ENCODE assay signal across 31 mouse cellular contexts in the genomic region with DNA sequence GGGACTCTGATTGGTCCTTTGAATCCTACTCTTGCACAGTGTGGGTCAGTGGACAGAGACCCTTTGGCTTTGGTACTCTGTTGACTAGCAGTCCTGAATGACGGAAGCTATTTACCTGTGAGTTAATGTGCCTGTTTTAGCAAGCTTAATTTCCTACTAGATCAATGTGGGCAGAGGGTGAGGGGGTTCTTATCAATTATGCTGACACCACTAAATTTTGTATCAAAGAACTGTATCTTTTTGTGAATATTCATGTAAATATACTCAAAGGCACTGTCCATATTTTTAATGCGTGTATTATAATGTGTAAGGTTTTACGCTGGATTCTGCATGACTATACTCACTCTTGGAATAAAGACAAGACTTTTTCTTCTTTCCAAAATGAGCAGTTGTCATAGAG.
"Had no signal": no experiment of that assay in that cellular context is flagged by ENCODE, and none has a peak within 500 bp of the region (broad histone marks: within the 10 kb centered on the region; RNA-seq: fewer than 3 reads in every experiment).

No protein-coding gene starts in this region.

- H3K4me1 ChIP-seq: limb, embryonic 10.5 days; limb, embryonic 12.5 days; limb, embryonic 13.5 days; limb, embryonic 15.5 days; liver, embryonic 13.5 days; lung, embryonic 15.5 days; midbrain, embryonic 10.5 days; midbrain, embryonic 12.5 days; midbrain, embryonic 13.5 days; neural tube, embryonic 12.5 days had no signal

- H3K4me2 ChIP-seq: limb, embryonic 12.5 days; limb, embryonic 13.5 days; limb, embryonic 15.5 days; liver, embryonic 11.5 days; liver, embryonic 12.5 days; liver, embryonic 13.5 days; liver, embryonic 15.5 days; lung, embryonic 14.5 days; lung, embryonic 15.5 days; midbrain, embryonic 11.5 days; midbrain, embryonic 12.5 days; midbrain, embryonic 13.5 days; neural tube, embryonic 12.5 days had no signal

- ATAC-seq: liver, postnatal 0 days; lung, postnatal 0 days; midbrain, embryonic 13.5 days; midbrain, embryonic 16.5 days had no signal

- H3K4me3 ChIP-seq: limb, embryonic 10.5 days; limb, embryonic 12.5 days; limb, embryonic 13.5 days; limb, embryonic 15.5 days; liver, embryonic 12.5 days; liver, embryonic 13.5 days; liver, embryonic 15.5 days; lung, embryonic 15.5 days; midbrain, embryonic 10.5 days; midbrain, embryonic 12.5 days; midbrain, embryonic 13.5 days; myocyte; neural tube, embryonic 12.5 days had no signal

- H3K27ac ChIP-seq: limb, embryonic 10.5 days; limb, embryonic 12.5 days; limb, embryonic 13.5 days; limb, embryonic 15.5 days; liver, embryonic 12.5 days; liver, embryonic 13.5 days; liver, embryonic 14.5 days; liver, embryonic 15.5 days; lung, embryonic 15.5 days; macrophage; midbrain, embryonic 10.5 days; midbrain, embryonic 12.5 days; midbrain, embryonic 13.5 days; neural tube, embryonic 12.5 days had no signal

- H3K9me3 ChIP-seq: limb, embryonic 10.5 days; limb, embryonic 12.5 days; limb, embryonic 13.5 days; limb, embryonic 15.5 days; liver, embryonic 12.5 days; liver, embryonic 13.5 days; liver, embryonic 15.5 days; lung, embryonic 15.5 days; megakaryocyte, embryonic 14.5 days; midbrain, embryonic 10.5 days; midbrain, embryonic 12.5 days; midbrain, embryonic 13.5 days; neural tube, embryonic 12.5 days had no signal

- H3K27me3 ChIP-seq: limb, embryonic 12.5 days; limb, embryonic 13.5 days; limb, embryonic 15.5 days; liver, embryonic 12.5 days; liver, embryonic 13.5 days; liver, embryonic 15.5 days; lung, embryonic 15.5 days; megakaryocyte, embryonic 14.5 days; midbrain, embryonic 12.5 days; midbrain, embryonic 13.5 days; neural tube, embryonic 12.5 days had no signal

- DNase-seq: left cerebral cortex, postnatal 4 days; liver; liver, embryonic 13.5 days; liver, postnatal 0 days; lung, adult 18-20 months; lung, adult 2 months; lung, embryonic 14.5 days; lung, postnatal 10 days; lung, postnatal 14 days; lung, postnatal 36 days; lung, postnatal 4 days; midbrain, embryonic 14.5 days had no signal

- H3K9ac ChIP-seq: limb, embryonic 12.5 days; limb, embryonic 13.5 days; limb, embryonic 15.5 days; liver, embryonic 12.5 days; liver, embryonic 13.5 days; liver, embryonic 14.5 days; liver, embryonic 15.5 days; liver, postnatal 0 days; lung, embryonic 14.5 days; lung, embryonic 15.5 days; midbrain, embryonic 12.5 days; midbrain, embryonic 13.5 days; neural tube, embryonic 12.5 days had no signal
